11 mouse cellular contexts compared by ENCODE assay signal in genomic region chr2:168764460-168764867, GRCm38 (mm10). TPM values are rescaled to one million over a fixed set of nuclear protein-coding genes. Genes with fewer than 3 reads are reported as not detected.
DNase-seq lines count a peak whose midpoint lies in the region; ATAC-seq and TF ChIP-seq lines count a peak whose summit lies in the region.
"Had no signal": no experiment of that assay in that cellular context is flagged by ENCODE, and none has a peak within 500 bp of the region (broad histone marks: within the 10 kb centered on the region; RNA-seq: fewer than 3 reads in every experiment).

No protein-coding gene starts in this region.

- DNase-seq in hindbrain, embryonic 11.5 days (ENCODE audit: low spot score) = peak; percentile 34
- DNase-seq in embryonic facial prominence, embryonic 10.5 days (ENCODE audit: low spot score) = no peak
- DNase-seq in Muller cell, postnatal 12 days (ENCODE audit: inconsistent ontology term) = no peak
- no peak for DNase-seq in layer of hippocampus, adult 2 months (ENCODE audit: low spot score in 2 of 2)
- DNase-seq in layer of hippocampus, postnatal 36 days = no peak

- no peaks in the 10 kb centered on the region for H3K36me3 ChIP-seq in hindbrain, embryonic 11.5 days (ENCODE audit: control insufficient read depth, insufficient read depth, low read length)
- H3K36me3 ChIP-seq in hindbrain, embryonic 16.5 days (ENCODE audit: control insufficient read depth, insufficient read depth, low read length) = no peaks in the 10 kb centered on the region
- H3K36me3 ChIP-seq in embryonic facial prominence, embryonic 10.5 days (replicated peaks) = peaks cover 11% of the 10 kb centered on the region
- no peaks in the 10 kb centered on the region for H3K36me3 ChIP-seq in hindbrain, embryonic 15.5 days
- no peaks in the 10 kb centered on the region for H3K36me3 ChIP-seq in neural tube, embryonic 12.5 days

- peaks cover 6% of the 10 kb centered on the region; the same call in 1 of the 2 replicates for H3K27me3 ChIP-seq in hindbrain, embryonic 11.5 days (ENCODE audit: control insufficient read depth, insufficient read depth, low read length)
- peaks cover 39% of the 10 kb centered on the region for H3K27me3 ChIP-seq in hindbrain, embryonic 16.5 days (replicated peaks; ENCODE audit: control insufficient read depth, insufficient read depth, low read length)
- H3K27me3 ChIP-seq in embryonic facial prominence, embryonic 10.5 days (replicated peaks; ENCODE audit: low read depth, poor library complexity, severe bottlenecking) = peaks cover 23% of the 10 kb centered on the region
- H3K27me3 ChIP-seq in hindbrain, embryonic 15.5 days = peaks cover 35% of the 10 kb centered on the region
- H3K27me3 ChIP-seq in neural tube, embryonic 12.5 days (replicated peaks) = peaks cover 27% of the 10 kb centered on the region

- TF ChIP-seq CTCF in layer of hippocampus, adult 2 months (conservative IDR thresholded peaks at IDR 0.05) = no peak

- H3K4me2 ChIP-seq in hindbrain, embryonic 11.5 days (replicated peaks; ENCODE audit: low read depth, low read length) = peak overlapping the region; percentile 95
- H3K4me2 ChIP-seq in hindbrain, embryonic 16.5 days (ENCODE audit: low read length) = no peak overlapping the region
- H3K4me2 ChIP-seq in hindbrain, embryonic 15.5 days = peak overlapping the region; percentile 11; the same call in 1 of the 2 replicates
- peak overlapping the region; percentile 94 for H3K4me2 ChIP-seq in neural tube, embryonic 12.5 days (replicated peaks)

- H3K4me3 ChIP-seq in hindbrain, embryonic 11.5 days (ENCODE audit: low read depth, low read length) = peak overlapping the region; percentile 64
- no peak overlapping the region for H3K4me3 ChIP-seq in hindbrain, embryonic 16.5 days (ENCODE audit: low read length)
- H3K4me3 ChIP-seq in embryonic facial prominence, embryonic 10.5 days = peak overlapping the region; percentile 91
- no peak overlapping the region for H3K4me3 ChIP-seq in hindbrain, embryonic 15.5 days
- no peak overlapping the region for H3K4me3 ChIP-seq in neural tube, embryonic 12.5 days
- H3K4me3 ChIP-seq in layer of hippocampus, adult 2 months = no peak overlapping the region

- no peak overlapping the region for H3K9ac ChIP-seq in hindbrain, embryonic 11.5 days (ENCODE audit: low read depth, low read length)
- no peak overlapping the region for H3K9ac ChIP-seq in hindbrain, embryonic 16.5 days (ENCODE audit: low read depth, low read length)
- H3K9ac ChIP-seq in hindbrain, embryonic 15.5 days = no peak overlapping the region
- H3K9ac ChIP-seq in neural tube, embryonic 12.5 days = no peak overlapping the region

- no peaks in the 10 kb centered on the region for H3K9me3 ChIP-seq in hindbrain, embryonic 11.5 days (ENCODE audit: control insufficient read depth, low read length)
- no peaks in the 10 kb centered on the region for H3K9me3 ChIP-seq in hindbrain, embryonic 16.5 days (ENCODE audit: control insufficient read depth, low read length)
- H3K9me3 ChIP-seq in embryonic facial prominence, embryonic 10.5 days = no peaks in the 10 kb centered on the region
- no peaks in the 10 kb centered on the region for H3K9me3 ChIP-seq in hindbrain, embryonic 15.5 days
- H3K9me3 ChIP-seq in neural tube, embryonic 12.5 days = no peaks in the 10 kb centered on the region

- no peak for ATAC-seq in hindbrain, embryonic 11.5 days (ENCODE audit: low FRiP score)
- ATAC-seq in hindbrain, embryonic 16.5 days = no peak
- ATAC-seq in hindbrain, embryonic 15.5 days (ENCODE audit: low FRiP score, low read depth) = no peak
- no peak for ATAC-seq in neural tube, embryonic 12.5 days (ENCODE audit: low FRiP score, low read depth)
- ATAC-seq: CD4-positive, CD25-positive, alpha-beta regulatory T cell, adult 4 months had no signal

- peaks cover 9% of the 10 kb centered on the region; the same call in 1 of the 2 replicates for H3K4me1 ChIP-seq in hindbrain, embryonic 11.5 days (replicated peaks; ENCODE audit: control insufficient read depth, insufficient read depth, low read length)
- peaks cover 18% of the 10 kb centered on the region for H3K4me1 ChIP-seq in hindbrain, embryonic 16.5 days (ENCODE audit: control insufficient read depth, insufficient read depth, low read depth, low read length)
- peaks cover 61% of the 10 kb centered on the region for H3K4me1 ChIP-seq in embryonic facial prominence, embryonic 10.5 days
- H3K4me1 ChIP-seq in hindbrain, embryonic 15.5 days (replicated peaks) = peaks cover 30% of the 10 kb centered on the region
- H3K4me1 ChIP-seq in neural tube, embryonic 12.5 days = peaks cover 51% of the 10 kb centered on the region

- no peak overlapping the region for H3K27ac ChIP-seq in hindbrain, embryonic 11.5 days (ENCODE audit: low read depth, low read length)
- H3K27ac ChIP-seq in hindbrain, embryonic 16.5 days (ENCODE audit: low read depth, low read length) = no peak overlapping the region
- H3K27ac ChIP-seq in embryonic facial prominence, embryonic 10.5 days (replicated peaks) = peak overlapping the region; percentile 7; the same call in 1 of the 2 replicates
- no peak overlapping the region for H3K27ac ChIP-seq in hindbrain, embryonic 15.5 days (replicated peaks)
- H3K27ac ChIP-seq in neural tube, embryonic 12.5 days = no peak overlapping the region
- no peak overlapping the region for H3K27ac ChIP-seq in layer of hippocampus, adult 2 months

- WGBS in hindbrain, embryonic 11.5 days = 4% methylated on average over 9 of the region's 9 CpGs
- 14% methylated on average over 9 of the region's 9 CpGs for WGBS in hindbrain, embryonic 16.5 days
- 4% methylated on average over 9 of the region's 9 CpGs for WGBS in embryonic facial prominence, embryonic 10.5 days
- WGBS in hindbrain, embryonic 15.5 days = 10% methylated on average over 9 of the region's 9 CpGs
- 8% methylated on average over 9 of the region's 9 CpGs for WGBS in neural tube, embryonic 12.5 days

RNA-seq across cellular contexts. Expression of gene Sall4, which starts 3.3 kb away (rescaled TPM):
- 7.1 and 7.3 TPM in 2 replicates for polyA plus RNA-seq in hindbrain, embryonic 11.5 days (2014; fragmentation: Nextera tagmentation; extraction: Ambion mirVana)
- 0.51 and 0.76 TPM in 2 replicates for polyA plus RNA-seq in hindbrain, embryonic 16.5 days (2015; fragmentation: Nextera tagmentation; extraction: Ambion mirVana)
- 34.6 and 50.1 TPM in 2 replicates for polyA plus RNA-seq in embryonic facial prominence, embryonic 10.5 days (2016; fragmentation: Nextera tagmentation; extraction: Ambion mirVana)
- polyA plus RNA-seq in hindbrain, embryonic 15.5 days (2015; fragmentation: Nextera tagmentation; extraction: Ambion mirVana) = 0.44 and 2.5 TPM in 2 replicates
- 2.6 and 3.5 TPM in 2 replicates for polyA plus RNA-seq in neural tube, embryonic 12.5 days (2016; fragmentation: Nextera tagmentation; extraction: Ambion mirVana)
- total RNA-seq in layer of hippocampus, adult 2 months (2021) = under 1 TPM; 0.34 to 0.61 TPM
- total RNA-seq in layer of hippocampus, postnatal 36 days (2021) = under 1 TPM; 0.57 to 0.83 TPM
- total RNA-seq: granulocyte monocyte progenitor cell, adult 5-6 weeks; monocyte, adult 5-6 weeks had no signal

RNA-seq across cellular contexts. Expression of gene Atp9a, which starts 22.3 kb away (rescaled TPM):
- 12.8 and 14.6 TPM in 2 replicates for polyA plus RNA-seq in hindbrain, embryonic 11.5 days (2014; fragmentation: Nextera tagmentation; extraction: Ambion mirVana)
- polyA plus RNA-seq in hindbrain, embryonic 16.5 days (2015; fragmentation: Nextera tagmentation; extraction: Ambion mirVana) = 85.0 and 89.8 TPM in 2 replicates
- polyA plus RNA-seq in embryonic facial prominence, embryonic 10.5 days (2016; fragmentation: Nextera tagmentation; extraction: Ambion mirVana) = 9.3 and 9.4 TPM in 2 replicates
- polyA plus RNA-seq in hindbrain, embryonic 15.5 days (2015; fragmentation: Nextera tagmentation; extraction: Ambion mirVana) = 160 and 177 TPM in 2 replicates
- polyA plus RNA-seq in neural tube, embryonic 12.5 days (2016; fragmentation: Nextera tagmentation; extraction: Ambion mirVana) = 73.4 and 74.8 TPM in 2 replicates
- total RNA-seq in layer of hippocampus, adult 2 months (2021) = 100 to 1,000 TPM; 339 to 358 TPM
- total RNA-seq in layer of hippocampus, postnatal 36 days (2021) = 100 to 1,000 TPM; 342 to 346 TPM

Comparison
In these comparisons a context has a peak if more than half of its experiments do, and no peak if none do; other contexts are left out.
1. H3K4me3 ChIP-seq: peak in hindbrain, embryonic 11.5 days (single experiment) and embryonic facial prominence, embryonic 10.5 days (single experiment); none in hindbrain, embryonic 16.5 days (single experiment), hindbrain, embryonic 15.5 days (single experiment), neural tube, embryonic 12.5 days (single experiment) and layer of hippocampus, adult 2 months (single experiment).